Mouse (Mus musculus): ENCODE results near the gene Ercc6. TPM values are rescaled to one million over a fixed set of nuclear protein-coding genes. Genes with fewer than 3 reads are reported as not detected.

Gene Ercc6
- polyA plus RNA-seq, 1 experiment from 2014 or later: 29.3 TPM

DNA sequence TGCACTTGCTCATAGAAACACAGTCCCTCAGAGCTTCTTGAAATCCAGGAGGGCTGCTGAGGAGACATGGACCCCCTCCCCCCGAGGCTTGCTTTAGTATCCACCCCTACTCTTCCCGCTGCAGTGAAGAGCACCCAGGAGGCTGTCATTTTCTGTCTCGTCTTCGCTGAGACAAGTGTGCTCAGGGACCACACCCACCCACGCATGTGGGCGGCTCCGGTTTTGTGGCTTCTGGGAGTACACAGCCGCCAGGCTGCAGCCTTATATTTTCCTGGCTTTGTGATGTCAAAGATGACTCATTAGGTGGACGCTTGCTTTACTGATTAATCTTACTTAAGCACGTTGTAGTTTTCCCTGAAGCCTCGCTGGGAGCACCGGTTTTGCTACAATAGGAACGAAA, 20.8 kb upstream of the Ercc6 start:
- no peak overlapping the region for H3K4me3 ChIP-seq (ENCODE audit: low read depth, low read length)
- no peaks in the 10 kb centered on the region for H3K27me3 ChIP-seq (ENCODE audit: control insufficient read depth, insufficient read depth, low read length)
- no peak for ATAC-seq (ENCODE audit: low FRiP score)
- H3K4me2 ChIP-seq: peak overlapping the region; percentile 30
- no peak overlapping the region for H3K27ac ChIP-seq (ENCODE audit: low read depth, low read length)
- WGBS: 30% methylated on average over 13 of the region's 13 CpGs
- H3K36me3 ChIP-seq (ENCODE audit: control insufficient read depth, insufficient read depth, low read length): no peaks in the 10 kb centered on the region
- H3K9ac ChIP-seq (ENCODE audit: low read length): no peak overlapping the region
- no peak for DNase-seq (ENCODE audit: low spot score, missing footprints)
- peaks cover 2% of the 10 kb centered on the region; the same call in 1 of the 2 replicates for H3K4me1 ChIP-seq (ENCODE audit: control insufficient read depth, insufficient read depth, low read length)
- no peaks in the 10 kb centered on the region for H3K9me3 ChIP-seq (ENCODE audit: control insufficient read depth, low read length)

DNA sequence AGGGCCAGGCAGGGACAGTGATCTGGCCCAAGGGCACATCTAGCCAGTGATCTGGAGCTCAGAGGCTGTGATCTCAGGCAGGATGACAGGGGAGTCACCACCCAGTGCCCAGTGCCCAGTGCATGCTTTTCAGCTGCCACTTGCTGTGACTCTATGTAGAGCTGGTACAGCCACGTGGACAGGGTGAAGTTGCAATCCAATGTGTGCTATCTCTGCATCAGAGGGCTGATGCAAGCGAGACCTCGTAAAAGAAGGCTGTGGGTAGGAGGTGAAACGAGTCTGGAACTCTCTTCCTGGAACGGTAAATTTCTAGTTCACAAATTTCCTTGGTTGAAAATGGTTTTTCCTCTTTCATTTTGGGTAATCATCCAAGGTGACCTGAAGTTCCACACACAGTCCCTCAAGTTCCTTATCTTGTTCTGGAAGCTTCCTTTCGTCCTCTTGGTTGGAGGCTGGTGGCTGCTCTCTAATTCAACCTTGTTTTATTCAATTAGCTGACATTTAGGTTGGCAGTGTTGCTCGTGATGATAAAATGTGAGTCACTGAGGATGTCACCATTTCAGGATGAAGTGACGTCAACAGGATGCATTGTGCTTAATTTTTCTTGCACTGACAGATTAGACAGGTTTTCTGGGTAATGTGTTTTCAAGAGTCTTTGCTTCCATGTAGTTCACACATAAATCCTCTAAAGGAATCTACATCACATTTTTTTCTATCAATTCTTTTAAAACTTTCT, 17.0 kb upstream of the Ercc6 start:
- WGBS: 80% methylated on average over 8 of the region's 8 CpGs
- ATAC-seq (ENCODE audit: low FRiP score) (no peak), DNase-seq (ENCODE audit: low spot score, missing footprints) (no peak)

DNA sequence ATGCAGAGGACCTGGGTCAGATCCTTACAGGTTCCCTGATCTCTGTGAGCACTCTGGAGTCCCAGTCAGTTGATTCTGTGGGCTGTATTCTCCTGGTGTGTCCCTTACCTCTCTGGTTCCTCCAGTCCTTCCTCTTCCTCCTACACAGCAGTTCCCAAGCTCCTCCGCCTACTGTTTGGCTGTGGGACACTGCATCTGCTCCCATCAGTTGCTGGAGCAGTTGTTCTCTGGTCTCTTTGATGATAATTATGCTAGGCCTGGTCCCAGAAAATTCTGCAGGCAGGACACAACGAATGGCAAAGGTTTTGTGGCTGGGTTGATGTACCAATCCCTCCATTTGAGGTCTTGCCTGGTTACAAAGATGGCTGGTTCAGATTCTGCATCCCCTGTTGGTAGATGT, 12.0 kb upstream of the Ercc6 start:
- ATAC-seq (ENCODE audit: low FRiP score): no peak
- Histone ChIP-seq H3K9me3 (ENCODE audit: control insufficient read depth, low read length) (no peaks in the 10 kb centered on the region), H3K4me1 (ENCODE audit: control insufficient read depth, insufficient read depth, low read length) (no peaks in the 10 kb centered on the region), H3K36me3 (ENCODE audit: control insufficient read depth, insufficient read depth, low read length) (no peaks in the 10 kb centered on the region), H3K4me3 (ENCODE audit: low read depth, low read length) (no peak overlapping the region), H3K4me2 (no peak overlapping the region), H3K9ac (ENCODE audit: low read length) (no peak overlapping the region), H3K27ac (ENCODE audit: low read depth, low read length) (no peak overlapping the region), H3K27me3 (ENCODE audit: control insufficient read depth, insufficient read depth, low read length) (no peaks in the 10 kb centered on the region)
- DNase-seq (ENCODE audit: low spot score, missing footprints): no peak
- WGBS: 72% methylated on average over 2 of the region's 2 CpGs

More for the DNA sequence above, 17.0 kb upstream of the Ercc6 start:
- Histone ChIP-seq H3K9me3 (ENCODE audit: control insufficient read depth, low read length) (no peaks in the 10 kb centered on the region), H3K4me2 (no peak overlapping the region), H3K36me3 (ENCODE audit: control insufficient read depth, insufficient read depth, low read length) (no peaks in the 10 kb centered on the region), H3K4me1 (ENCODE audit: control insufficient read depth, insufficient read depth, low read length) (peaks cover 2% of the 10 kb centered on the region; the same call in 1 of the 2 replicates), H3K9ac (ENCODE audit: low read length) (no peak overlapping the region), H3K4me3 (ENCODE audit: low read depth, low read length) (no peak overlapping the region), H3K27me3 (ENCODE audit: control insufficient read depth, insufficient read depth, low read length) (no peaks in the 10 kb centered on the region), H3K27ac (ENCODE audit: low read depth, low read length) (no peak overlapping the region)

DNA sequence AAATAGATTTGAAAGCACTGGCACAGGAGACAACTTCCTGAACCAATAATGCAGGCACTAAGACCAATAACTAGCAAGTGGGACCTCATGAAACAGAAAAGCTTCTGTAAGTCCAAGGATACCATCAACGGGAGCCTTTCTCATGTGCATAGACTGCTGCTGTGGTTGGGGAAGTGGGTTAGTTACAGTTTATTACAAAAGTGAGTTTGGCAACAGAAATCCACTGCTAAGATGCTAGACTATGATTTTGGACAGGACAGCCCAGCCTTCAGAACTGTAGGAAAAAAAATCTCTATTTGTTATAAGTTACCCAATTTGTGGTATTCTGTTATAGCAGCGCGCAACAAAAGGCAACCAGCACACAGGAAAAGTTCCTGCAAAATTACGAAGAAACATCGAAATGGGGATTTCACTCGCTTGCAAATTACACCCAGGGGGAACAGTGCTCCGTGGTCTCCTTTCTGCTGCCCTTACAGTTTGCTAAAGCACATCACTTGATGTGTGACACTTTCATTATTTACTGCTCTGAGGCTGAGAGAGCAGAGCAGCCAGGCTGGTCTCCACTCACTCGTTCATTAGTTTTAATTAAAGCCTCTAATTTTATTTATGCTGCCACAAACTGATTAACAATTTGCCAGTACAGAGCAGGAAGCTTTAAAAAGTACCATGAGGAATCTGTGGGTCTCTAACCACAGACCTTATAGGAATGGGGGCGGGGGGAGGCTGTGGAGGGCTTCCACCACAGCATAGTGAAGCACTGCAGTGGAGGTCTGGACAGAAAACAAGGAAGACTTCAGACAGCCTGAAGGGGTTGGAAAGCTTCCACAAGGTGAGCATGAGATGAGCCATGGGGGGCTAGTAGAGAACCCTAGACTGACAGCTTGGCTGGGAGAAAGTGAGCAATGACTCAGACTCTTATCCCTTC, 10.3 kb upstream of the Ercc6 start:
- Histone ChIP-seq H3K9ac (ENCODE audit: low read length) (no peak overlapping the region), H3K27ac (ENCODE audit: low read depth, low read length) (no peak overlapping the region), H3K9me3 (ENCODE audit: control insufficient read depth, low read length) (no peaks in the 10 kb centered on the region), H3K4me3 (ENCODE audit: low read depth, low read length) (no peak overlapping the region), H3K36me3 (ENCODE audit: control insufficient read depth, insufficient read depth, low read length) (no peaks in the 10 kb centered on the region), H3K4me1 (ENCODE audit: control insufficient read depth, insufficient read depth, low read length) (no peaks in the 10 kb centered on the region), H3K4me2 (no peak overlapping the region), H3K27me3 (ENCODE audit: control insufficient read depth, insufficient read depth, low read length) (no peaks in the 10 kb centered on the region)
- 83% methylated on average over 9 of the region's 9 CpGs for WGBS
- ATAC-seq (ENCODE audit: low FRiP score) (no peak), DNase-seq (ENCODE audit: low spot score, missing footprints) (no peak)

DNA sequence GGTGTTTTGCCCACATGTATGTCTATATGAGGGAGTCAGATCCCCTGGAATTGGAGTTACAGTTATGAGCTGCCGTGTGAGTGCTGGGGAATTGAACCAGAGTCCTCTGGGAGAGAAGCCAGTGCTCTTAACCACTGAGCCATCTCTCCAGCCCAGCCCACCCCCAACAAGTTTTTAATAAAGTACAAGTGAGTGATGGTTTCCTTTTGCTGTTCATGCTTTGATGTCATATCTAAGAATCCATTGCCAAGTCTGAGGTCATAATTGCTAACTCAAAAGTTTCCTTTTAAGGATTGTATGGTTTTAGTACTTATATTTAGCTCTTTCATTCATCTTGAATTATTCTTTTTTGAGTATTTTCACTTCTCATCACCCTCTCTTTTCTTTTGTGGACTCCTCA, 9.4 kb upstream of the Ercc6 start:
- H3K27ac ChIP-seq (ENCODE audit: low read depth, low read length): no peak overlapping the region
- DNase-seq (ENCODE audit: low spot score, missing footprints): no peak
- 100% methylated on average over 1 of the region's 1 CpGs for WGBS
- no peaks in the 10 kb centered on the region for H3K27me3 ChIP-seq (ENCODE audit: control insufficient read depth, insufficient read depth, low read length)
- H3K4me1 ChIP-seq (ENCODE audit: control insufficient read depth, insufficient read depth, low read length): no peaks in the 10 kb centered on the region
- ATAC-seq (ENCODE audit: low FRiP score): no peak
- H3K9ac ChIP-seq (ENCODE audit: low read length): no peak overlapping the region
- no peak overlapping the region for H3K4me3 ChIP-seq (ENCODE audit: low read depth, low read length)
- H3K36me3 ChIP-seq (ENCODE audit: control insufficient read depth, insufficient read depth, low read length): no peaks in the 10 kb centered on the region
- no peak overlapping the region for H3K4me2 ChIP-seq
- no peaks in the 10 kb centered on the region for H3K9me3 ChIP-seq (ENCODE audit: control insufficient read depth, low read length)

DNA sequence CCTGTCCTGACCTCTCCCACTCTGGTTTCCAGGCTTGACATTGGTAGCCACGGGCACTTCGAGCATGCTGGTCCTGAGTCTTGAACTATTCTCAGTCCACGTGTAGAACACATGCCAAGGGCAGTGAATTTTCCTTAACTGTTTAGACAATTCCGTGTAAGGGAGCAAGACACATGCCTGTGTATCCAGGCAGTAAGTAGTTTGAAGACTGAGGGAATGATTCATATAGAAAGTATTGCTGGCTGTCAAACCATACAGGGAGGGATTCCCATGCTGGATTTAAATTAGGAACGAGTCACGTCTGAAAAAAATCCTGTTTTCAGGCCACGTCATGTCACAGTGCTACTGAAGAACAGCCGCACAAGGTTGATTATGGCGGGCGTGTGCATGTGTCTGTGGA, 7.0 kb upstream of the Ercc6 start:
- Histone ChIP-seq H3K9ac (ENCODE audit: low read length) (no peak overlapping the region), H3K36me3 (ENCODE audit: control insufficient read depth, insufficient read depth, low read length) (no peaks in the 10 kb centered on the region), H3K4me3 (ENCODE audit: low read depth, low read length) (no peak overlapping the region), H3K27me3 (ENCODE audit: control insufficient read depth, insufficient read depth, low read length) (no peaks in the 10 kb centered on the region), H3K9me3 (ENCODE audit: control insufficient read depth, low read length) (no peaks in the 10 kb centered on the region), H3K27ac (ENCODE audit: low read depth, low read length) (no peak overlapping the region), H3K4me2 (no peak overlapping the region), H3K4me1 (ENCODE audit: control insufficient read depth, insufficient read depth, low read length) (no peaks in the 10 kb centered on the region)
- DNase-seq (ENCODE audit: low spot score, missing footprints) (no peak), ATAC-seq (ENCODE audit: low FRiP score) (no peak)
- WGBS: 89% methylated on average over 10 of the region's 10 CpGs

DNA sequence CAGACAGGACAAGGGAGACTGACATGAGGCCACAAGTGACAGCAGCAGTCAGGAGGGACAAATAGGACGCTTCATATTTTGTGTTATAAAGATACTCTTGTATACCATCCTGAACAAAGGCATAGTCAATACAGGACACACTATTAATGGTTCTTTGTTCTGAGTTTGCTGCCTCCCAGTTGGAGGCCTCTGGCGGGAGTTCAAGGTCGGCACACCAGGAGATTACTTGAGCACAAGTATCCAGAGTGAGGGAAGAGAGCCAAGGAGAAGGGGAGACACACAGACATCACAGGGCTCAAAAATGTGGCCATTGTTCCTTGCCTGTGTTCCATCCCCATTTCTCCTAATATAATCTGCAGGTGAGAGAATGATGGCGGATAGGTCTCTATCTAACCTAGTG, 6.1 kb upstream of the Ercc6 start:
- no peak for DNase-seq (ENCODE audit: low spot score, missing footprints)
- 79% methylated on average over 4 of the region's 4 CpGs for WGBS

DNA sequence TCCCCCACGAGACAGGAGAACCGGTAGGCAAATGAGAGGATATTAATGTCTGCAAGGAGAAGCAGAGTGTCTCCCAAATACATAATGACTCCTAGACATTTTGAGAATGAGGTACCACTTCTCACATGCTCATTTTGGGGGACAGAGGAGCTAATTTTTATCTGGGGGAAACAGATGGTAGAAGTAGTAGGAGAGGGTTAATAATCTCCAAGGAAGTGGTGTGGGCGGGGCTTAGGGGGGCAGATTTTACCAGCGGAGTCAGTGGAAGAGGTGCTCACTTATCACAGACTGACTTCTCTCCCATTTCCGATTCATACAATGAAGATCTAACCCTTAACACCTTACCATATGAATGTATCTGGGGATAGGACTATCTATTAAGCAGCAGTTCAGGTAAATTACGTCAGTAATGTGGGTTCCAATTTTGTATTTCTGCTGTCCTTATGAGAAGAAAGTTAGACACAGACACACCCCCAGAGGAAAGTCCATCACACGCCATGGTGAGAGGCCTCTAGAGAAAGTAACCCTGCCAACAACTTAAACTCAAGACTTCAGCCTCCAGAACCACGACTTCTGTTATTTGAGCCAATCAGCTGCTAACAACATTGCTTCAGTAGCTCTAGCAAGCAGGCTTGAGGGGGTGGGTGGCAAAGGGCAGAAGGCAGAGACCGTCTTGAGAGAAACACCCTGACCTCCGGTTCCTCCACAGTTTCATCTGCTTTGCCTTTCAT, 5.1 kb upstream of the Ercc6 start:
- Histone ChIP-seq H3K9ac (ENCODE audit: low read length) (no peak overlapping the region), H3K27ac (ENCODE audit: low read depth, low read length) (no peak overlapping the region), H3K4me3 (ENCODE audit: low read depth, low read length) (no peak overlapping the region), H3K27me3 (ENCODE audit: control insufficient read depth, insufficient read depth, low read length) (no peaks in the 10 kb centered on the region), H3K9me3 (ENCODE audit: control insufficient read depth, low read length) (no peaks in the 10 kb centered on the region), H3K4me2 (no peak overlapping the region), H3K4me1 (ENCODE audit: control insufficient read depth, insufficient read depth, low read length) (no peaks in the 10 kb centered on the region), H3K36me3 (ENCODE audit: control insufficient read depth, insufficient read depth, low read length) (no peaks in the 10 kb centered on the region)
- DNase-seq (ENCODE audit: low spot score, missing footprints) (no peak), ATAC-seq (ENCODE audit: low FRiP score) (no peak)
- WGBS: 75% methylated on average over 10 of the region's 10 CpGs

More for the DNA sequence above, 6.1 kb upstream of the Ercc6 start:
- H3K4me3 ChIP-seq (ENCODE audit: low read depth, low read length): no peak overlapping the region
- H3K4me2 ChIP-seq: no peak overlapping the region
- no peaks in the 10 kb centered on the region for H3K4me1 ChIP-seq (ENCODE audit: control insufficient read depth, insufficient read depth, low read length)
- no peaks in the 10 kb centered on the region for H3K36me3 ChIP-seq (ENCODE audit: control insufficient read depth, insufficient read depth, low read length)
- no peaks in the 10 kb centered on the region for H3K9me3 ChIP-seq (ENCODE audit: control insufficient read depth, low read length)
- no peak for ATAC-seq (ENCODE audit: low FRiP score)
- no peak overlapping the region for H3K27ac ChIP-seq (ENCODE audit: low read depth, low read length)
- no peaks in the 10 kb centered on the region for H3K27me3 ChIP-seq (ENCODE audit: control insufficient read depth, insufficient read depth, low read length)
- H3K9ac ChIP-seq (ENCODE audit: low read length): no peak overlapping the region
